Mouse (Mus musculus) spleen, adult 2 months (tissue): ENCODE data around the gene Rab3gap2.

Source experiments
- CTCF ChIP-seq: fragments of 200-500 bp; IDR thresholded peaks from 2 replicates; pipeline ENCODE4 v1.5.1; 2011; ENCODE audit warnings: mild to moderate bottlenecking, inconsistent platforms; ENCODE audit not compliant: insufficient read depth, insufficient read length, insufficient replicate concordance; ENCODE audit errors: extremely low read depth
- POLR2A ChIP-seq: fragments of 200-500 bp; IDR thresholded peaks from 2 replicates; pipeline ENCODE4 v1.6.1; 2011; ENCODE audit warnings: low read depth, low read length, inconsistent platforms

DNA sequence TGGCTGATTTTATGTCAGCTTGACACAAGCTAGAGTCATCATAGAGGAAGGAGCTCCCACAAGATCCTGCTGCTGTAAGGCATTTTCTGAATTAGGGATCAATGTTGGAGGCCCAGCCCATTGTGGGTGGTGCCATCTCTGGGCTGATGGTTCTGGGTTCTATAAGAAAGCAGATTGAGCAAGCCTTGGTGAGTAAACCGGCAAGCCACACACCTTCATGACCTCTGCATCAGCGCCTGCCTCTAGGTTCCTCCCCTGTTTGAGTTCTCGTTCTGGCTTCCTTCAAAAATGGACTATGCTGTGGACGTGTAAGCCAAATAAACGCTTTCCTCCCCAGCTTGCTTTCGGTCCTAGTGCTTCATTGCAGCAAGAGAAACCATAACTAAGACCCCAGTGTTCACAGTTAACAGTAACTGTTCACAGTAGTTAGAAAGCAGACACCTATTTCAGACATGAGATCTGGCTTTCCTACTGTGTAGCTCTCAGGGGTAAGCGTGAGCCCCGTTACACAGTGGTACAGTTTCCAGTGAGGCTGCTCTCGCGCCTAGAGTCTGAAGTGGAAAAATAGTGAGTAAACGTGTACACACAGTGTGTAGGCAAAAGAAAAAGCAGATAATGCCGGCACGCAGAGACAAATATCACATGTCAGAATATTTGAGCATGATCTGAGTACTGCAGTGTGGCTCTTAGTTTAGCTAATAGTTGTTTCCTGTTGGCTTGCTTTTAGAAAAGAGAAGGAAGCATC lies 4.1 kb downstream of the Rab3gap2 start:
- TF ChIP-seq CTCF (no peak), POLR2A (no peak)
